Mouse (Mus musculus): ENCODE data around the gene Hap1. TPM values are rescaled to one million over a fixed set of nuclear protein-coding genes. Genes with fewer than 3 reads are reported as not detected.
A peak's percentile ranks its signal among the peaks of the same experiment; 100 is the strongest.

The Hap1 gene
- polyA plus RNA-seq, 1 experiment from 2014 or later, result 15.5 TPM

DNA sequence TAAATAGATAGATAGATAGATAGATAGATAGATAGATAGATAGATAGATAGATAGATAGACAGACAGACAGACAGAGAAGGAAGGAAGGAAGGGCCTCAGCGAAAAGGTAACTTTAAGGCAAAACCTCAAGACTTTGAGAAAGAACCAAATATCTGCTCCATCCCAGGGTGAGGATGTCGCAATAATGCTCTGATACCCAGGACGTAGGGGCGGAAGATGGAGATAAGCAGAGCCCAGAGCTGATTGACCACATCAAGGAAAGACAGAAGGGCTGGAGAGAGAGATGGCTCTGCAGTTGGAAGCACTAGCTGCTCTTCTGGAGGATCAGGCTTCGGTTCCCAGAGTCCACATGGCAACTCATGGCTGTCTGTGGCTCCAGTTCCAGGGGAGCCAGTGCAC is 54.6 kb downstream of the Hap1 start:
- Histone ChIP-seq H3K36me3 (no peaks in the 10 kb centered on the region), H3K4me2 (no peak overlapping the region), H3K9me3 (no peaks in the 10 kb centered on the region), H3K27me3 (replicated peaks) (no peaks in the 10 kb centered on the region), H3K4me1 (peaks cover 6% of the 10 kb centered on the region; the same call in 1 of the 2 replicates), H3K9ac (no peak overlapping the region), H3K4me3 (replicated peaks) (no peak overlapping the region), H3K27ac (no peak overlapping the region)
- ATAC-seq (ENCODE audit: insufficient read depth, low FRiP score, low read depth), result no peak
- WGBS, result 80% methylated on average over 5 of the region's 5 CpGs

DNA sequence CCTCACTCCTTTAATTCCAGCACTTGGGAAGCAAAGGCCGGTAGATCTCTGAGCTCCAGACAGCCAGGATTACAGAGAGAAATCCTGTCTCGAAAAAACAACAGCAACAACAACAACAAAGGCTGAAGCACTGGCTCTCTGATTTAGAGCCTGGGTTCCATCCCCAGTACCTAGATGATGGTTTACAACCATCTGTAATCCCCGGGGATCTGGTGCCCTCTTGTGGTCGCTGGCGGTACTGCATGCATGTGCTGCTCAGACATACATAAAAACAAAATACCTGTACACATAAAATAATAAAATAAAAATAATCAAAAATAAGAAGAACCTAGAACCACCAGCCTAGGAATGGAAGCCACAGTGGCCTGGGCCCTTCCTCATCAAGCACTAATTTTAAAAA is 55.6 kb downstream of the Hap1 start:
- no peak for ATAC-seq (ENCODE audit: insufficient read depth, low FRiP score, low read depth)
- WGBS, result 8% methylated on average over 5 of the region's 5 CpGs
- H3K4me3 ChIP-seq (replicated peaks), result no peak overlapping the region
- no peak overlapping the region for H3K9ac ChIP-seq
- no peaks in the 10 kb centered on the region for H3K9me3 ChIP-seq
- peaks cover 6% of the 10 kb centered on the region; the same call in 1 of the 2 replicates for H3K4me1 ChIP-seq
- H3K27me3 ChIP-seq (replicated peaks), result no peaks in the 10 kb centered on the region
- no peak overlapping the region for H3K27ac ChIP-seq
- H3K4me2 ChIP-seq, result no peak overlapping the region
- no peaks in the 10 kb centered on the region for H3K36me3 ChIP-seq

DNA sequence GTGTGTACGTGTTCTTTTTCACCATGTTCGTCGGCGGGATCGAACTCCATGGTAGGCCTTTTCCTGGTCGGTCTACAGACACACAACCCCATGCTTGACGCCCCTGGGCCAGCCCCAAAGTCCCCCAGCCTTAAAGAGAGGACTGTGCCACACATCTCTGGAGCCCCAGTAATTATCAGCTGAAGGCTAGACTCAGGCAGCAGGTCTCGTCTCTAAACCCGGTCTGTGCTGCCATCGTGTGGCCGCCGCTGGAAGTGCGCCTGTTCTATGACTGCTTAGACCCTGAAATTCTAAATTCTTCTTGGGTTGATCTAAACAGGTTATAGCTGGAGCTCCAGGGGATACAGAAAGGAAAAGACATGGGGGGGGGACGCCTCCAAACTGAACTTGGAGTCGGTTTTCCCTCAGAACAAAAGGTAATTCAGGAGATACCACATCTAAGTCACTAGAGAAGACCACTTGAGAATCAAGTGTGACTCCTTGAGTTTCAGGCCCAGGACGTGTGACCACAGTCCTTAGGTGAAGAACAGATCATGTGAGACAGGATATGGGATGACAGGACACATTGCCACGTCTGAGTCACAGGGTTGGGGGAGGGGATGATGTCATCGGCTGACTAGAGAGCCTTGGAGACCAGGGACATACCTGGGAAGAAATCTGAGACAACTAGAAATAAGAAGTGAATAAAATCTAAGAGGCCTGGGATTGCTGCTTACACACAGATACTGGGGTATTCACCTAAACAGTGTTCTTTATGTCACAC is 57.5 kb downstream of the Hap1 start:
- no peaks in the 10 kb centered on the region for H3K9me3 ChIP-seq
- no peak for ATAC-seq (ENCODE audit: insufficient read depth, low FRiP score, low read depth)
- no peaks in the 10 kb centered on the region for H3K36me3 ChIP-seq
- H3K4me3 ChIP-seq (replicated peaks), result 0 out of 2 replicates have a peak overlapping the region, but pooled peaks have one; percentile 4
- peak overlapping the region; percentile 47 for H3K4me2 ChIP-seq
- peaks cover 6% of the 10 kb centered on the region; the same call in 1 of the 2 replicates for H3K4me1 ChIP-seq
- H3K27ac ChIP-seq, result no peak overlapping the region
- no peaks in the 10 kb centered on the region for H3K27me3 ChIP-seq (replicated peaks)
- 18% methylated on average over 18 of the region's 18 CpGs for WGBS
- no peak overlapping the region; the same call in 1 of the 2 replicates for H3K9ac ChIP-seq

DNA sequence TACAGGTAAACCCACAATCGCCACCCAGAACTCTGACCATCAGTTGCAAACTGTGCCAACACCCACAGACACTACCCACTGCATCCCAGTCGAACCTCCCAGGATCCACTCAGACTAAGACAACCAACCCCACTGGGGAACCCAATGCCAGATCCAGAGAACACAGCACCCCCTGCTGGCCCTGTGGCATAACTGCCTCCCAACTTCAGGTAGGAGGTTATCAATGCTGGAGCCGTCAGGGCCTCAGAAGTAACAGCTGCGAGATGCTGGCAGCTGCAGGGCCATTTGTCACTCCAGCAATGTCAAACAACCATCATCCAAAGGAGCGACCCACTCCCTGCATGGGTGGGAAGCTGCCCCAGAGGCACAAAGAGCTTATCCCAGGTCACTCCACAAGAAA is 58.1 kb downstream of the Hap1 start:
- H3K4me2 ChIP-seq, result peak overlapping the region; percentile 47
- no peaks in the 10 kb centered on the region for H3K36me3 ChIP-seq
- peaks cover 6% of the 10 kb centered on the region; the same call in 1 of the 2 replicates for H3K4me1 ChIP-seq
- no peak overlapping the region; the same call in 1 of the 2 replicates for H3K9ac ChIP-seq
- H3K9me3 ChIP-seq, result no peaks in the 10 kb centered on the region
- H3K4me3 ChIP-seq (replicated peaks), result 0 out of 2 replicates have a peak overlapping the region, but pooled peaks have one; percentile 4
- no peak overlapping the region for H3K27ac ChIP-seq
- no peaks in the 10 kb centered on the region for H3K27me3 ChIP-seq (replicated peaks)
- no peak for ATAC-seq (ENCODE audit: insufficient read depth, low FRiP score, low read depth)
- 24% methylated on average over 5 of the region's 5 CpGs for WGBS

Other genes with a start within 250 kb of the Hap1 start
- 397 and 779 TPM in 2 replicates for gene Krt13, start 234.6 kb downstream of the Hap1 start, polyA plus RNA-seq (2015; fragmentation: Nextera tagmentation; extraction: Ambion mirVana)
- gene Krt15, start 220.2 kb downstream of the Hap1 start, polyA plus RNA-seq (2015; fragmentation: Nextera tagmentation; extraction: Ambion mirVana), result 698 and 1,006 TPM in 2 replicates
- gene Krt19, start 207.5 kb downstream of the Hap1 start, polyA plus RNA-seq (2015; fragmentation: Nextera tagmentation; extraction: Ambion mirVana), result 796 and 889 TPM in 2 replicates
- gene Krt9, start 162.9 kb downstream of the Hap1 start, polyA plus RNA-seq (2015; fragmentation: Nextera tagmentation; extraction: Ambion mirVana), result not detected in 2 replicates
- 17.3 and 25.8 TPM in 2 replicates for gene Krt14, start 148.6 kb downstream of the Hap1 start, polyA plus RNA-seq (2015; fragmentation: Nextera tagmentation; extraction: Ambion mirVana)
- gene Krt16, start 107.2 kb downstream of the Hap1 start, polyA plus RNA-seq (2015; fragmentation: Nextera tagmentation; extraction: Ambion mirVana), result 0.68 and 0.80 TPM in 2 replicates
- 24.8 and 28.8 TPM in 2 replicates for gene Krt17, start 95.1 kb downstream of the Hap1 start, polyA plus RNA-seq (2015; fragmentation: Nextera tagmentation; extraction: Ambion mirVana)
- not detected in 2 replicates for gene Krt42, start 86.3 kb downstream of the Hap1 start, polyA plus RNA-seq (2015; fragmentation: Nextera tagmentation; extraction: Ambion mirVana)
- 1,590 and 1,651 TPM in 2 replicates for gene Eif1, start 36.2 kb downstream of the Hap1 start, polyA plus RNA-seq (2015; fragmentation: Nextera tagmentation; extraction: Ambion mirVana)
- 15.1 and 16.3 TPM in 2 replicates for gene Gast, start 21.7 kb downstream of the Hap1 start, polyA plus RNA-seq (2015; fragmentation: Nextera tagmentation; extraction: Ambion mirVana)
- 163 and 173 TPM in 2 replicates for gene Jup, start 41.6 kb upstream of the Hap1 start, polyA plus RNA-seq (2015; fragmentation: Nextera tagmentation; extraction: Ambion mirVana)
- 57.6 and 61.7 TPM in 2 replicates for gene P3h4, start 58.7 kb upstream of the Hap1 start, polyA plus RNA-seq (2015; fragmentation: Nextera tagmentation; extraction: Ambion mirVana)
- 89.1 and 100 TPM in 2 replicates for gene Fkbp10, start 59.6 kb upstream of the Hap1 start, polyA plus RNA-seq (2015; fragmentation: Nextera tagmentation; extraction: Ambion mirVana)
- gene Nt5c3b, start 85.7 kb upstream of the Hap1 start, polyA plus RNA-seq (2015; fragmentation: Nextera tagmentation; extraction: Ambion mirVana), result 108 TPM in 2 replicates
- 0.51 and 0.59 TPM in 2 replicates for gene Klhl10, start 85.8 kb upstream of the Hap1 start, polyA plus RNA-seq (2015; fragmentation: Nextera tagmentation; extraction: Ambion mirVana)
- gene Klhl11, start 116.6 kb upstream of the Hap1 start, polyA plus RNA-seq (2015; fragmentation: Nextera tagmentation; extraction: Ambion mirVana), result 7.4 and 8.1 TPM in 2 replicates
- 153 and 180 TPM in 2 replicates for gene Acly, start 171.9 kb upstream of the Hap1 start, polyA plus RNA-seq (2015; fragmentation: Nextera tagmentation; extraction: Ambion mirVana)
- 0.24 and 0.37 TPM in 2 replicates for gene Ttc25, start 189.5 kb upstream of the Hap1 start, polyA plus RNA-seq (2015; fragmentation: Nextera tagmentation; extraction: Ambion mirVana)
- 35.3 and 42.7 TPM in 2 replicates for gene Cnp, start 218.8 kb upstream of the Hap1 start, polyA plus RNA-seq (2015; fragmentation: Nextera tagmentation; extraction: Ambion mirVana)

Measured in stomach, embryonic 15.5 days (tissue).